Mouse (Mus musculus) heart, adult 9 months (tissue): ENCODE measurements around the gene Clcn3.

Source experiments
- DNase-seq, 2 experiments: peaks; one replicate each; pipeline ENCODE4 v3.0.0; 2022; ENCODE audit warnings: low spot score in 2 of 2

Gene Clcn3

GRCm38 (mm10) chr8:60951757-60952156, 31.3 kb downstream of the Clcn3 start:
- DNase-seq: no peak

GRCm38 (mm10) chr8:60951271-60951670, 31.8 kb downstream of the Clcn3 start:
- DNase-seq: no peak

GRCm38 (mm10) chr8:60949859-60950258, 33.2 kb downstream of the Clcn3 start:
- DNase-seq: peak in 1 of 2 experiments; percentile 17

- DNase-seq: no peak
These were observed 35.6 kb downstream of the Clcn3 start for GRCm38 (mm10) chr8:60947503-60947902.

GRCm38 (mm10) chr8:60942867-60943266, 40.2 kb downstream of the Clcn3 start:
- DNase-seq: no peak

- DNase-seq: no peak
These were observed 44.2 kb downstream of the Clcn3 start for GRCm38 (mm10) chr8:60938717-60939424.

GRCm38 (mm10) chr8:60933617-60934016, 49.5 kb downstream of the Clcn3 start:
- DNase-seq: no peak

GRCm38 (mm10) chr8:60920176-60920575, 62.9 kb downstream of the Clcn3 start:
- no peak for DNase-seq

- DNase-seq: no peak
These were observed 64.0 kb downstream of the Clcn3 start for GRCm38 (mm10) chr8:60919069-60919468.

GRCm38 (mm10) chr8:60912554-60912953, 70.5 kb downstream of the Clcn3 start:
- DNase-seq: no peak

- no peak for DNase-seq
These were observed 71.0 kb downstream of the Clcn3 start for GRCm38 (mm10) chr8:60912081-60912480.

- DNase-seq: peak; percentile 41 to 63
These were observed 83.0 kb downstream of the Clcn3 start for GRCm38 (mm10) chr8:60900147-60900546.

- DNase-seq: peak in 1 of 2 experiments; percentile 8
These were observed 87.2 kb downstream of the Clcn3 start for GRCm38 (mm10) chr8:60895878-60896277.

- no peak for DNase-seq
These were observed 91.3 kb downstream of the Clcn3 start for GRCm38 (mm10) chr8:60891757-60892156.

- DNase-seq: no peak
These were observed 92.6 kb downstream of the Clcn3 start for GRCm38 (mm10) chr8:60890520-60890874.

GRCm38 (mm10) chr8:60889843-60890519, 93.1 kb downstream of the Clcn3 start, which contains the start of gene Hpf1:
TSS of gene Hpf1 (plus strand) at chr8:60890418.
- DNase-seq: peak; percentile 93 to 94

GRCm38 (mm10) chr8:60889131-60889842, 93.8 kb downstream of the Clcn3 start:
- DNase-seq: no peak

- no peak for DNase-seq
These were observed 96.4 kb downstream of the Clcn3 start for GRCm38 (mm10) chr8:60886736-60887135.

GRCm38 (mm10) chr8:60883419-60884137, 99.5 kb downstream of the Clcn3 start:
- no peak for DNase-seq

- DNase-seq: no peak
These were observed 104.5 kb downstream of the Clcn3 start for GRCm38 (mm10) chr8:60878617-60879016.

- no peak for DNase-seq
These were observed 112.6 kb downstream of the Clcn3 start for GRCm38 (mm10) chr8:60870231-60871193.
